Mouse (Mus musculus): ENCODE data around the gene Hnf1a.

GRCm38 (mm10) chr5:115014570-115014969 is 43.7 kb upstream of the Hnf1a start:
- TF ChIP-seq TAL1 (IDR thresholded peaks at IDR 0.05; ENCODE audit: low read length) (no peak), GATA1 (IDR thresholded peaks at IDR 0.05; ENCODE audit: low read length) (no peak)

All from erythroblast, embryonic 14.5 days (primary cell).